Mouse (Mus musculus) kidney, postnatal 4 days (tissue): Measurements from ENCODE around the gene Cbr4.

ENCODE experiments used
- DNase-seq, 2 experiments: peaks; one replicate each; pipeline ENCODE4 v3.0.0; 2021; ENCODE audit warnings: mixed read lengths in 2 of 2

Gene Cbr4

DNA sequence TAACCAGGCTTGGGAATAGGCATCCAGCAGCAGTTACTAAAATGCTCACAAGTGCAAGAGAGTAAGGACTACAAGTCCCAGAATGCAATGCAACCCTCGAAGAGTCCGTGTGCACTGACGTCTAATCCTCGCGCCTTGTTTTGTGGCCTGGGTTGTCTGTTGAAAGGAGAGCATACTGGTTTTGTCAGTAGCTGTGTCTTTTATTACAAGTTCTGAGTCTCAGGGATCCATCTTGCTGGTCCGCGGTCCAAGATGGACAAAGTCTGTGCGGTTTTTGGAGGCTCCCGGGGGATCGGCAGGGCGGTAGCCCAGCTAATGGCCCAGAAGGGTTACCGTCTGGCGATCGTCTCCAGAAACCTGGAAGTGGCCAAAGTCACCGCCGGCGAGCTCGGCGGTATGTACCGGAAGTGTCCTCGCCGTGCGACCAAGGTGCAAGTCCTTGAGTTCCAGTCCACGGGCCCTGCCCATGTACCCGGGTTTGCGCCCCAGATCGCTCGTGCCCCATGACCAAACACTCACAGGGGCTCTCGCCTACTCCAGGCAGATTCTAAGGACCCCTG is at the start of gene Cbr4:
Gene Cbr4, plus strand, starts transcription at position 138 of the 560 bp plus-strand sequence.
- peak; percentile 88 to 92 for DNase-seq

DNA sequence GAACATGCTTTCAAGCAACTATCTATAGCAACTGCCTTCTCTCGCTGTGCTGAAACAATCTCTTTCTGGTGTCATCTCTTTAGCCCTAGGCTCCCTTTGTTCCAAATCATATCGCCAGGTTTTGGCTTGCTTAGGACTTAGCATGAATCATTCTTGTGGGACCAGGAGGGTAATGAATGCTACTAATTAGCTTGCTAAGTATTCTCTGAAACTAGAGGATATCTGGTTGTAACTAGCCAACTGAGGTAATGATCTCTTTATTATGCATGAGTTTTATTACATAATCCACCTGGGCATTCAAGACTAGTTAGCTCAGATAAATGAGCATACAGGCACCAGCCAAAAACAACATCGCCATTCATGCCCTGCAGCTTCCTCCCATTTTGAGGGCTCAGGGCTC is 44.5 kb upstream of the Cbr4 start:
- DNase-seq: no peak

DNA sequence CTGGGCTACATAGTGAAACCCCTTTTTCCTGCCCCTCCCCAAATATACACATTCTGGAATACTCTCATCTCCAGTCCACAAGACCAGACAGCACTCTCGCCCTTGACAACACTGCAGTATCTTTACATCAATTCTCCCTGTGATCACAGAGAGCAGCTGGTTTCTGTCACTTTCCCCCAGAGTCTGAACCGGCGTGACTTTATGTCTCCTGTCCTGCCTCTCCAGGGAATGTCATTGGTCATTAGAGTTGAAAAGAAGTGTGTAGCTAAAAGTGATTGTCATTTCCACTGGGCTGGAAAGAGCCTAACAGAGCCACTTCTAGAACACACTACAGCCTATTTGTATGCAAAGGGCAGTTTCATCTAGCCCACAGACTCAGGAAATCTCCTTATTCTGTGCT is 43.2 kb upstream of the Cbr4 start:
- peak in 1 of 2 experiments; percentile 27 for DNase-seq

DNA sequence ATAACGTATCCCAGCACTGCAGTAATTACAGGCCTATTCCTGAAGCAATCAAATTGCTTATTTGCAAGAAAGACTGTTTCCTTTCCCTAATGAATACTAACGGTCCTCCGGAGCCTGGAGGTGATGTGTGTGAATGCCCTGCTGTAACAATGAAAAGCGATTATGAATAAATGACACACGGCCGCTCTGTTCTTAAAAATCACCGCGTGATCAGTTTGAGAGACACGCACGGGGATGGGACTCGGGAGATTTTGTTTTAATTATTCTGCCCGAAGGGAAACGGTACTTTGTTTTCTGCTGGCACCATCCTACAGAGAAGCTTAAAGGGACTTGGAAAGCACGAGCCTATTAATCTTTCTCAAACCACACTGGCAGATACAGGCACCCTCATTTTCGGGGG is 41.2 kb upstream of the Cbr4 start:
- DNase-seq: no peak

DNA sequence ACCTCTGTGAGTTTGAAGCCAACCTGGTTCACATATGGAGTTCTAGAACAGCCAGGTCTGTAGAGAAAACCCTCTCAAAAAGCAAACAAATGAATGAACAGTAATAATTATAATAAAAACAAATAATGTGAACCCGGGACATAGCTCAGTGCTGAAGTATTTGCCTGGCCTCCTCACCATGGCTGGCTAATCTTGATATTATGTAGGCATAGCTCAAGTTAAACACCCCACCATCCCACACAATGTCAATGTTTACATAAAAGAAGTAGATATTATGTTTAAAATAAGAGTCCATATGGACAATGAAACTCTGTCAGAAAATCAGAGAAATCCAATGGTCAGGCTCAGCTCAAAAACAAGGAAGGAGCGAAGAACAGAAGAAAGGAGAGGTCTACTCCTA is 39.4 kb upstream of the Cbr4 start:
- no peak for DNase-seq

DNA sequence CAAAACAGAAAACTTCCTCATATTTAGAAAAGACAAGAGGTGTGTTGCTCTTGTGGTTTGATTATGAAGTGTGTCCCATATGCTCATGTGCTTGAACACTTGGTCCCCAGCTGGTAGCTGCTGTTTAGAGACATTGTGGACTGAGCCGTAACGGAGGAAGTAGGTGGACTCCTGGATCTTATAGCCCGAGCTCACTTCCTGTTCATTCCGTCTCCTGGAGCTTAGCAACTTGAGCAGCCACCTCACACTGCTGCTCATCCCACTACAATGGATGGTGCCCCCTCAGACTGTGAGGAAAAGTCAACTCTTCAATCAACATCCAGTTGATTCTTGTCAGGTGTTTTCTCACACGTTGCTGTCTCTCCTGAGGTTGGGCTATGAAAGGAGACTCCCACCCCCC is 38.7 kb upstream of the Cbr4 start:
- no peak for DNase-seq

DNA sequence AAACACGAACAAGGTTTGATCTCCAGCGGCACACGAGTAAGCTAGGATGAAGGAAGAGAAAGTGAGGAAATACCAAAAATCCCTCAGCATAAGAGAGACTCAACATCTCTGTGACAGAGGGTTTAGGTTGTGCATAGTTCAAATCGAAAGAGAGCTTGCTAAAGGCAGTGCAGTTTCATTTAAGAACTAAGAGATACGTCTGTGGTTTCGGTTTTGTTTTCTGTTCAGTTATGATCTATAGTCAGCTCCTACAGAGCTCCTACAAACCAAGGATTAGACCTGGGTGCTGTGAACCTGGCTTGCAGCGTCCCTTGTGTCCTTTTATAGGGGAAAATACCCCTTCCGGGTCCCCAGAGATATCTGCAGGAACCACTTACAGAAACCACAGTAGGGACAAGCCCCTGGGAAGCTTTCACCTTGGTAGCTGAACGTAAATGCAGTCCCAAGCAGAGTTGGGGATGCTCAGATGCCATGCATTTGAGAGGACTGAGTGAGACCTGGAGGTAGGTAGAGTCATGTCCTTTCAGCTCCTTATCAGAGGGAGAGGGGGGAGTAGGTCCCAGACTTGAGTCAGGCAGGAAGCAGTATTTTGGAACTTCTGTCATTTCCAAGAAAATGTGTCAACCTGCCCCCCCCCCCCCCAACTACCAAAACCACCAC is 36.5 kb upstream of the Cbr4 start:
- no peak for DNase-seq

DNA sequence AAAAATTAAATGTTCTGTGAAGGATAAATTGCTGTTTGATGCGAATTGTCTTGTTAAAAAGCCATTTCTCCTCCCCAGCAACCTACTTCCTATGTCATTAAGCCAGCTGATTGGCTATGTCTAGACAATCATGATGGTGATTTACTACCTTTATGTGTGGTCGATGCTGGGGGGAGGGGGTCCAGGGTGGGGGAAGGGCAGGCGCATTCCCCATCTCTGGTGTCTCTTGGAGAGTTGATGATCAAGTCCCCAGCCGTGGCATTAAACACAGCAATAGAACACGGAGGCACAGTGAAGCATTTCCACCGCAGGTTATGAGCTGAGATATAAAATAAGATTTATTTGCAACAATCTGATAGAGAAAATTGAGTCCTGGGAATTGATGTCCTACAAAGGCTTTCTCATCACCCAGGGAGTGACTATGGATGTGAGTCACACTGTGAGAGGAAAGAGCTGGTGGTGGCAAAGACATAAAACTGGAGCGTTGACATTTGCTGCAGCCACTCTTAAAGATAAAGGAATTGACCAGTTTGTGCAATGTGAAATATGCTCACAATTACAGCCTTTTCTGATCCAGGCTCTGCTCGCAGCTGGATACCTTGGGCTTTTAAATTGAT is 35.7 kb upstream of the Cbr4 start:
- no peak for DNase-seq

DNA sequence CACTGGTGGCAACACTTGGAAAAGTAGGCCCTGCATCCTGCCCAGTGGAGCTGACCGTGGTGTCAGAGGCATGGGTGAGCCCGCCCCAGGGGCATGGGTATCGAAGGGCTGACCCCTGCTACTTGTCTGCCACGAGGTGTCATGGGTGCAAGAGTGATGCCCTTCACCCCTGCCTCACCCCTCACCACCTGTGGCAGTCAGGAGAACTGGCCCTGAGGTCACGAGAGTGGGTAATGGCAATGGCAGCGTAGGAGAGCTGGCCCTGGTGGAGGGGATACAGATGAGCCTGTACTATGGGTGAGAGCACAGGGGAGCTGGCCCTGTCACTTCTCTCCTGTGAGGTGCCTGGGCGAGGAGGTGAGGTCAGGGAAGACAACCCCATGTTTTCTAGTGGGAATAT is 27.8 kb upstream of the Cbr4 start:
- DNase-seq: no peak

DNA sequence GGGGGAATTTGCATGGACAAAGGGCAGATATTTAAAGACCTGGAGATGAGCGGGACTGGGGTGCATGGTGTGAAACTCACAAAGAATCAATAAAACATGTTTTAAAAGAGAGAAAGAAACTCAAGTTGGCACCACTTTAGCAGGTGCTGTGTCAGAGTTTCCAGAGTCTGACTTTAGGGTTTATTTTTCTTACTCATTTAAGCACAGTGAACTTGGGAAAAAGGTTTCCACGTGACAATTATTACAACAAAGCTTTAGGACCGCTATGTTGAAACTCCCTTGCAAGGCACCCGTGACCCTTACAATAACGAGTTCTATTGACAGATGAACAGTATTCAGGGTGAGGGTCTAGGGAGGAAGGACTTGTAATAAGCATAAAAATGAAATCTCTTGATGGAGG is 25.3 kb upstream of the Cbr4 start:
- no peak for DNase-seq

DNA sequence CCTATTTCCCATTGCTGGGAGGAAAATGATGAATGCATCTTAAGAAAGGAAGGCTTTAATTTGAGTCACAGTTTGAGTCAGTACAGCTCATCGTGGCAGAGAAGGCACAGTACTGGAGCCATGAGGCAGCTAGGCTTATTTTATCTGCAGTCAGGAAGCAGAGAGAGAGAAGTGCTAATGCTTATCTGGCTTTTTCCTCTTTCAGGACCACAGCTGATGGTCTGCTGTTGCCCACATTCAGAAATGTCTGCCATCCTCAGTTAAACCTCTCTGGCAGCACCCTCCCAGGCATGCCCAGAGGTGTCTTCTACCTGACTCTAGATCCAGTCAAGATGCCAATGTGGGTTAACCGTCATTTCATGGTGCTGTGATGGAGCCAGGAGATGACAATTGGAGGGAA is 23.1 kb upstream of the Cbr4 start:
- DNase-seq: no peak

DNA sequence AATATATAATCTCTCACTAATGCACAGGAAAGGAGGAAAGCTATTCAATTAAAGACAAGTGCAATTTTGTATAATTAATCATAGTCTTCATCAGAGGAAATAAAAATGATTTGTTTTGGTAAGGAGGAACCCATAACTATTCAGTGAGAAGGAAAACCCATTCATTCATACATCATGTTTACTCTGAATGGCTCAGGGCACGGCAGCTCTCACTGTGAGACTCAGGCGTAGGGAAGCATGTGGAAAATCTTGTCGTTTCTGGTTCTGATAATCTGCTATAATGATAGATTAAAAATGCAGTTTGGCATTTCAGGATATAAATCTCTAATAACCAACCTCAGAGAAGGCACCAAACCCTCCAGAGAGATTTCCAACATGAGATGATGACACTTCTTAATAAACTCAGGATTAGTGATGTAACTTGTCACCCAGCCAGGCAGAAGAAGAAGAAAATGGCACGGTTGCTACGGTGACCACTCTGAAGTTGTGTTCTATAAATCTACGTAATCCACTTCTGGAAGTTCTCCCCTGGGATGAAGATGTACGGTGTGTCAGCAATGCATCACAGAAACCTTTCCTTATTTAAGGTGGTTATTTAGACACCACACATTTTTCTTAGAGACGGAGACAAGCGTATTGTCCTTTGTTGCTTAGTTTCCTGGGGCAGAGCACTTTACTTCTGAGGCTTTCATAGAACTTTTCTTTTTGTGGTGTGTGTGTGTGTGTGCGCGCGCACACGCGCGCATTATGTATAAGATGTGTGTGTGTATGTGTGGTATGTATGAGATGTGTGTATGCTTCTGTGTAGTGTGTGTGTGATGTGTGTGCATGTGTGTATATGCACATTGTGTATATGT is 20.6 kb upstream of the Cbr4 start:
- no peak for DNase-seq

DNA sequence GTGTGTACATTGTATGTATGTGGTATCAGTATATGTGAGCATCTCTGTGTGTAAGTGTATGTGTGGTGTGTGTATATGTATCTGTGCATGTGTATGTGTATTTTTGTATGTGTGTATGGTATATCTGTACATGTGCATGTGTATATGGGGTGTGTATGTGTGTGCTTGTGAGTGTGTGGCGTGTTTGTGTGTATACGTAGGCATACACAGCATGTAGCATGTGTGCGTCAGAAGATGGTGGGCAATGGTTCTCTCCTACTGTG is 20.1 kb upstream of the Cbr4 start:
- no peak for DNase-seq

DNA sequence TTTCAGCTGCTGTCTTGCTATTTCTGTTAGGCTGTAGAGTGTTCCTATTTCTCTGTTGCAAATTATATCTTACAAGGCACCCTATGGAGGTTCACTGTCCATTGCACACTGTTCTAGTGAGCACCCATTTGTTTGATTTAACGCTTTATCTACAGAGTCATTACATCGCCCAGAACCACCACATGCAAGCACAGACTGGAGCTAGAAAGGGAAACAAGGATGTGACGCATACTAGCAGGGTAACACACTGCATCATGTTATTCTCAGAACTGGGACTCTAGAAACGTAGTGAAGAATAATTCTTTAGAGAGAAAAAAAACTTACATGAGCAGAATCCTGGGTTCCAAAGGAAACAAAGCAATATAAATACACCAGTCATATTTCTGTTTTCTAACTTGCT is 17.3 kb upstream of the Cbr4 start:
- DNase-seq: no peak

DNA sequence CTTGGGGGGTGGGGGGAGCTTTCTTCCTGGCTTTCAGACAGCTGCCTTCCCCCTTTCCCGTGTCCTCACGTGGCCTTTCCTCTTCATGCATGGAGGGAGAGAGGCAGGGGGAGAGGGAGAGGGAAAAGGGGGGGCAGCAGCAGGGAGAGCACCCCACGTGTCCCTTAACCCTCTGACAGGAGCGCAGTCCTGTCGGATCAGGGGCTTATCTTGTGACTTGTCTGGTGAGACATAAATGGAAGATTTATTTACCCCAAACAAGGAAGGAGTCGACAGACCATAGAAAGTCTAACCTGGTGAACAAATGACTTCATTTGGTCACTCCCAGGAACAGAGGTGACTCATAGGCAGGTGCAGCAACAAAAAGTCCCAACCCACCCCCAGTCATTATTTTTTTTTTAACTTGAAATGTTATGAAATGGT is 12.3 kb upstream of the Cbr4 start:
- DNase-seq: peak; percentile 40 to 50

DNA sequence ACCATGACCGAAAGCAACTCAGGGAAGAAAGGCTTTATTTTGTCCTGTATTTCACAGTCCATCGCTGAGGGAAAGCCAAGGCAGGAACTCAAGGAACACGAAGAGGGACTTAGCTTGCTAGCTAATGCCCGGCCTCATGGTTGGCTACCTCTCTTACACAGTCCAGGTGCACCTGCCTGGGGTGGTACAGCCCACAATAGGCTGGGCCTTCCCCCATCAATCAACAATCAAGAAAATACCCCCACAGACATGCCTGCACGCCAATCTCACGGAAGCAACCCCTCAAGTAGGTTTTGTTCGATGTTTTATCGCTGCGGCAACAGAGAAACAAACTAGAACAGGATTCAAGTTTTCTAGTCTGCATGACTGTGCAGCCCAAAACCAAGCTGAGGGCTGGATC is 11.4 kb upstream of the Cbr4 start:
- peak; percentile 25 to 45 for DNase-seq

DNA sequence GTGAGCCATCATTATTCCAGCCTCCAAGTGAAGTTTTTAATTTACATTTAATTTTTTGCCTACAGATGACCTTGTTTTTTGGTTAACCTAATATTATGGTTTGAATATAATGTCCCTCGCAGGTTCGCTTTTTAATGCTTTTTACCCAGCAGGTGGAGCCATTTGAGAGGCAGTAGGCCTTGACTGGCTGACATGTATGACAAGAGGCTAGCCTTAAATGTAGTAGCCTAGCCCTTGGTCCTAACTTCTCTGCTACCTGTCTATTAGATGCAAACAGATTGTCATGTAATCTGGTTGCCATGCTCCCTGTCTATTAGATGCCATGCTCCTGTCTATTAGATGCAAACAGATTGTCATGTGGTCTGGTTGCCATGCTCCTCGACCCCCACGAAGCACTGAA is 9.4 kb upstream of the Cbr4 start:
- DNase-seq: no peak

DNA sequence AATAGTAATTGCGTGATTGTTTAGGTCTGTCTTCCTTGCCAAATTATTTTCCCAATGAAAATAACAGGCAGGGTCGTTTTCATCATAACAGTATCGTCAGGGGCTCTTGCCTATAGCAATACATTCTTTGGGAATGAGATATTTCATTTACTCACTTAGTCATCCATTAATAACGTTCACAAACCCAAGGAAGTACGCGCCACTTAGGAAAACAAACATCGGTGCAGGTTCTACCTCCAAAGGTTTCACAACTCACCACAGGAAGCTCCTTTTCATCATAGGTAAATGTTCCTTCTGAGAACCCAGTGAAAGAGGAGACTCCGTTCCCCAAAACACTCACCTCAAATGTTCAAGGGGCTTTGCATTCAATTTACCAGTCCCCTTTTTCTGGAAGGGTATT is 8.7 kb upstream of the Cbr4 start:
- DNase-seq: no peak

DNA sequence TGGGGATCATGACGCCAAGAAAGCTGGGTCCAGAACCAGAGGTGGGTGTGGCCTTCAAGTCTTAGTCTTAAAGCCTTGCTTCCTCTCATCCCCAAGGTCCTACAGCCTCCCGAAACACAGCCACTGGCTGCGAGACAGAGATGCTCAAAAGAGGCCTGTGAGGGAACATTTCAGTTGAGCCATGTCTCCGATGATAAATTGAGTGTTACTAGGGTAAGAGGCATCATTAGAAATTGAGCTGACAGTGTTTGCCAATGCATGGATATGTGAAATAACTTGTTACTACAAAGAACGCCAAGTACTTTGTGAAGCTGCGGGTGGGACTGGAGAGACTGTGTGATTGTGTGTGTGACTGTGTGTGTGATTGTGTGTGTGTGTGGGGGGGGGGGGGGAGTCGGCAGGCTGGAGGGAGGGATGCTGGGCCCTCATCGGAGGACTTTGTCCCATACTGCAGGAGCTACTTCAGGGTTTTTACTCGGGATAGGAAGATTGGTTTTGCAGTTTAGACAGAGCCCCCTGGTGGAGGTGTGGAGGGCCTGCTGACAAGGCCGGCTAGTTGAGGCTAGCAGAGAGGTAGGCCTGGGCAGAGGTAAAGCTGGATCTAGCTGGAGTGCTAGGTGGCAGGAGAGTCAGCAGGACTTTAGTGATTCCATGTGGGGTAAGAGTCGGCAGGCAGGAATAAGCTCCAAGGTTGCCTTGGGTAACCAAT is 7.9 kb upstream of the Cbr4 start:
- DNase-seq: peak; percentile 64 to 76

DNA sequence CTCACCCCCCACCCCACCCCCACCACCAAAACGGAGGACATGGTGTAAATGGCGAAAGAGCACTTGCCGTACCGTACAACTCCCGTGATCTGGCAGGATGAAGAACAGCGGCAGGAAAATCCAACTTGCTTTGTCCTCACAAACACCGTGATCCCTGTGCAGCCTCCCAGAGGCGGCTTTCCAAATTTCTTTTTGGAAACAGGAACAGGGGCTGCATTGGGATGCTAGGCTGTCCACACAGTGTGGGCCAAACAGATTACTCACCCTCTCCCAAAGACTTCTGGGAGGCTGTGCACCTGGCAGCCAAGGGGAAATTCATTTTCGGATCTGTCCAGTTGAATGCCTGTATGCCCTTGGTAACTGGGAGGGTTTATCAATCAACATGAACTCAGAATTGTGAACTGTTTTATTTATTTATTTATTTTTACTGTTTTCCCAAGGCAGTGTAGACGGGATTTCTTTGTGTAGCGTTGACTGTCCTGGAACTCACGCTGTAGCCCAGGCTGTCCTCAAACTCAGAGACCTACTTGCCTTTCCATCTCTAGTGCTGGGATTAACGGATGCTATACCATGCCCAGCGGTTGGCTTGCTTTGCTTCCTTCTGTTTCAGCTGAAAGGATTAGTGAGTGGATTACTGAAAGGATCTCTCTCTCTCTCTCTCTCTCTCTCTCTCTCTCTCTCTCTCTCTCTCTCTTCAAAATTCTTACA is 7.1 kb upstream of the Cbr4 start:
- no peak for DNase-seq

DNA sequence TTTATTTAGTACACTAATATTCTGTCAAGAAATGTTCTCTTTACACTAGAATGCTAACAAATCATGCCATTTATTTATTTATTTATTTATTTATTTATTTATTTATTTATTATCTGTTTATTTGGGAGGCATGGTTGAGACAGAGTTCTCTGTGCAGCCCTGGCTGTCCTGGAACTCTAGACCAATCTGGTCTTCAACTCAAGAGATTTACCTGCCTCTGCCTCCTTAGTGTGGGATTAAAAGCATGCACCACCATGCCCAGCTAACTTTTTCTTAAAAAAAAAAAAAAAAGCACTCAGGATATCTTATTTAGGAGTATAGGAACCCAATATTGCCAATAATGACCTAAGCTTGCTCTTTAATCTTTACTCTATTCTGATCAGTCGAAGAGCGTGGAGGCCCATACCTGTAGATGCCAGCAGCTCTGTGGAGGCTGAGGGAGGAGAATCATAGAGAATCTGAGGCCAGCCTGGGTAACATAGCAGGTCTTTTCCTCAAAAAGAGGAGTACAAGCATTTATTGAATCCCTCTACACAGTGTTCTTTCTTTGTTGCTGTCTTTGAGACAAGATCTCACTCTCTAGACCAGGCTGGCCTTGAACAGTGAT is 508 bp upstream of the Cbr4 start:
- no peak for DNase-seq

DNA sequence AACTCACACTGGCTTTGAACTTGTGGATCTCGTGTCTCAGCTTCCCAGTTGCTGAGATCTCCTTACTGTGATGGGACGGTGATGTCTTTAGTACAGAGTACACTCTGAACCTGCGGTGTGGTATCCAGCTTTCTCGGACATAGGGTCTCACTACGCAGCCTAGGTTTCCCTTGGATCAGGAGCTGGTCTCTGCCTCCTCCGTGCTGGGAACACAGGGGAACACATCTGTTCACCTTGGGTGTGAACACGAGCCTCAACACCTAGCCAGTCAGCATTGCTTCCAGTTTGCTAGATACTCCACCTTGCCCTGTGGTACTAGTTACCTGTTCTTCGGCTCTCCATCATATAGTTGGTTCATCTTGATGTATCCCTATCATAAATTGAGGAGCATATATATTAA is 1.1 kb downstream of the Cbr4 start:
- DNase-seq: no peak
